Mouse (Mus musculus): ENCODE data around the gene Myo10. TPM values are rescaled to one million over a fixed set of nuclear protein-coding genes. Genes with fewer than 3 reads are reported as not detected.

The Myo10 gene
- polyA plus RNA-seq, 1 experiment = 32.8 TPM

DNA sequence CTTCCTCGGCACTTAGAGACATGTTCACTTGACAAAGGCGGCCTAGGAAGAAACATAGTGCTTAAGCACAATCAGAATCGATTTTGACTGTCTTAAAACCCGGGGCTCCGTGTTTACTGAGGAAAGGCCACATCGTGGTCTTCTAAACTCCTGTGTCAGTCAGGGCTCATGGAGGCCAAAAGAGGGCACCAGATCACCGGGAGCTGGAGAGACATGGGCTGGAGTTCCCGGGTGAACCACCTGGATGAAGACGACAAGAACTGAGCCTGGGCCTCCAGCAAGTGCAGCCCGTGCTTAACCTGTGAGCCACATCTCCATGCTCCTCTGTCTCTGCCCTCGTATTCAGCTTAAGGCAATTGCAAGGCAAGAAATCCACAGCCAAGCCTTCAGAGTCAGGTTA is 71.4 kb downstream of the Myo10 start:
- no peak overlapping the region for H3K27ac ChIP-seq (ENCODE audit: insufficient read depth, low read length)
- no peaks in the 10 kb centered on the region for H3K4me1 ChIP-seq (ENCODE audit: control insufficient read depth, insufficient read depth, low read length)

DNA sequence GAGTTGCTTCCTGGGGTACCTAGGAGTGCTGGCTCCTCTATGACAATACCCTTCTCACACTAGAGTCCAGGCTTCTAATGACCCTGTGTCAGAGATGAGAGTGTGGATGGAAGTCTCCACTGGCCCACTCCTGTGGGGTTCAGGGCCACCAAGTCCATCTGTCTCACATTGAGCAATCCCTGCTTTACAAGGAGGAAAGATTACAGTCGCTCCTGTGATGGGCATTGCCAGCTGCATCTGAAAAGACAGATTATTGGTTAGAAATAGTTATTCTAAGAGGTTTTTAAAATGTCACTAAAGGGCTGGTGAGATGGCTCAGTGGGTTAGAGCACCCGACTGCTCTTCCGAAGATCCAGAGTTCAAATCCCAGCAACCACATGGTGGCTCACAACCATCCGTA is 72.4 kb downstream of the Myo10 start:
- Histone ChIP-seq H3K4me1 (ENCODE audit: control insufficient read depth, insufficient read depth, low read length) (no peaks in the 10 kb centered on the region), H3K4me3 (ENCODE audit: insufficient read depth, low read length) (no peak overlapping the region), H3K27ac (ENCODE audit: insufficient read depth, low read length) (no peak overlapping the region)
- TF ChIP-seq POLR2A (IDR thresholded peaks at IDR 0.05; ENCODE audit: extremely low read depth, insufficient read depth, low read length) = no peak
- TF ChIP-seq CTCF (IDR thresholded peaks at IDR 0.05; ENCODE audit: extremely low read depth, insufficient read depth, low read length) = no peak

More for the DNA sequence above, 71.4 kb downstream of the Myo10 start:
- no peak overlapping the region for H3K4me3 ChIP-seq (ENCODE audit: insufficient read depth, low read length)
- TF ChIP-seq CTCF (IDR thresholded peaks at IDR 0.05; ENCODE audit: extremely low read depth, insufficient read depth, low read length) (no peak), POLR2A (IDR thresholded peaks at IDR 0.05; ENCODE audit: extremely low read depth, insufficient read depth, low read length) (no peak)

DNA sequence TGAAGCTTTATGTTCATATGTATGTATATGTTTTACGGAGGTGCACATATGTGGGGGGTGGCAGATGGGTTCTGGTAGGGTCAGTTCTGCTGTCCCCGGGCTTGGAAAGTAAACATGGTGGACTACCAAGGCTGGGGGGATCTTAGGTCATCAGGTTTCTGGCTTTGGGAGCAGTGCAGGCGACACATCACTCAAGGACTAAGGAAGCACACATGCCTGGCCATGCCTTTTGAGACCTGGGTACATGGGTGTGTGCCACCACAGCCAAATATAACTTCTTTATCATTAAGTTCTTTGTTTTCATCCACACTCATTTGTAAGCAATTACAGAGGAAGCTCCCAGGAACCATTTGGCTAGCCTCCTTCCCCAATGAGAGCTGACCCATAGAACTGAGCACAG is 72.9 kb downstream of the Myo10 start:
- TF ChIP-seq CTCF (IDR thresholded peaks at IDR 0.05; ENCODE audit: extremely low read depth, insufficient read depth, low read length) (no peak), POLR2A (IDR thresholded peaks at IDR 0.05; ENCODE audit: extremely low read depth, insufficient read depth, low read length) (no peak)
- Histone ChIP-seq H3K27ac (ENCODE audit: insufficient read depth, low read length) (no peak overlapping the region), H3K4me3 (ENCODE audit: insufficient read depth, low read length) (no peak overlapping the region), H3K4me1 (ENCODE audit: control insufficient read depth, insufficient read depth, low read length) (no peaks in the 10 kb centered on the region)

DNA sequence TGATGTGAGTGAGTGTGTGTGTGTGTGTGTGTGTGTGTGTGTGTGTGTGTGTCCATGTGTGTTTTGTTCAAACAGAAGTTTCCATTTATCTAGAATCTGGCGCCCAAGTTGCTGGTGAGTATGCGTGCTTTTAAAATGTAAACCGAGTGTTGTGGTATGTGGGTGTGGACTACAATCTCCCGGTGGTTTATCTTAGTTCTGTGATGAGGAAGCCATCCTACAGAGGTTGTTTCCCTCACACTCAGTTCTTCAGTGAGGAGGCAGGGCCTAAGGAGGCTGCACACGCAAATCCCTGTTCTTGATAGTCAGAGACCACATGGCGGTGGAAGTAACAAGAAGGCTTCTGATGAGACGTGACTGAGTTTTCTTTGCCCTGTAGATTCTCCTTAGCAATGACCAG is 73.6 kb downstream of the Myo10 start:
- TF ChIP-seq POLR2A (IDR thresholded peaks at IDR 0.05; ENCODE audit: extremely low read depth, insufficient read depth, low read length) = no peak
- TF ChIP-seq CTCF (IDR thresholded peaks at IDR 0.05; ENCODE audit: extremely low read depth, insufficient read depth, low read length) = no peak
- H3K4me1 ChIP-seq (ENCODE audit: control insufficient read depth, insufficient read depth, low read length) = no peaks in the 10 kb centered on the region
- H3K27ac ChIP-seq (ENCODE audit: insufficient read depth, low read length) = no peak overlapping the region
- H3K4me3 ChIP-seq (ENCODE audit: insufficient read depth, low read length) = no peak overlapping the region

DNA sequence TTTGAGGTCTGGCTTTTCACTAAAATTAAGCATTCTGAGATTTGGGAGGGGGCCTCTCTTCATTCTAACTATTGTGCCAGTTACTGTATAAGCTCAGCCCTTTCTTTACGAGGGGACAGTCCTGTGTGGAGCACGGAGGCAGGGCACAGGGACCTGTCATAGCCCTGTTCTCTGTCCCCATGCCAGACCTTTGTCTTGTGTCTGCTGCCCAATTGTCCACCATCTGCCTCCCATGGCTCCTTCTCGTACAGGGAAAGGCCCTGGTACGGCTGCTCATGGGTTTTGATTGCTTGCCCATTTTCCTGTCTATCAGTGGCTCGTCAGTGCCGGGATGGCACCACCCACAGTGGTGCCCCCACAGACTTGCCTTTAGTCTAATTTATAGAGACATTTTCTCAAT is 74.3 kb downstream of the Myo10 start:
- H3K27ac ChIP-seq (ENCODE audit: insufficient read depth, low read length) = no peak overlapping the region
- no peaks in the 10 kb centered on the region for H3K4me1 ChIP-seq (ENCODE audit: control insufficient read depth, insufficient read depth, low read length)
- H3K4me3 ChIP-seq (ENCODE audit: insufficient read depth, low read length) = no peak overlapping the region
- TF ChIP-seq CTCF (IDR thresholded peaks at IDR 0.05; ENCODE audit: extremely low read depth, insufficient read depth, low read length) (no peak), POLR2A (IDR thresholded peaks at IDR 0.05; ENCODE audit: extremely low read depth, insufficient read depth, low read length) (no peak)

DNA sequence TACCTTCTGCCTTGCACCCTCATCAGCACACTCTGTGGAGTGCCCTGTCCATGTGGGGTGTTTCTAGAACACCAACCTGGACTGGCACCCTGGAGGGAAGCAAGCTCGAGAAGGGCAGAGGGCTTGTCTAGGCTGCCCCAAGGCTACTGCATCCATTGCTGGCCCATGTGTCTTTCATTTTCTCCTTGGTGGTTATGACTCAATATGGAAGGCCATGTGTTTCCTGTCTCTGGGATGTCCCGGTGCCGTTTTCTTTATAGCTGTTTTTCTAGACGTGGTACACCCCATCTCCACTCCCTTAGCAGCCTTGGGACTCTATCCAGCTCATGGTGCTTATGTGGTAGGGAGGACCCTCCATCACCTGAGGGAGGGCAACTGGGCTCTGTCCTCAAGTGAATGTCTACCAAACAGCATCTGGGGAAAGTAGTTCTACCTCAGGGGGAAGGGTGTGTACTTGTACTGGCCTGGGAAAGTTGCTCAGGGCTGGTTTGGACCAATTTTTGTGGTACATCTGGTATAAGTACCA is 76.8 kb downstream of the Myo10 start:
- no peaks in the 10 kb centered on the region for H3K4me1 ChIP-seq (ENCODE audit: control insufficient read depth, insufficient read depth, low read length)
- H3K4me3 ChIP-seq (ENCODE audit: insufficient read depth, low read length) = no peak overlapping the region
- TF ChIP-seq CTCF (IDR thresholded peaks at IDR 0.05; ENCODE audit: extremely low read depth, insufficient read depth, low read length) (no peak), POLR2A (IDR thresholded peaks at IDR 0.05; ENCODE audit: extremely low read depth, insufficient read depth, low read length) (no peak)
- no peak overlapping the region for H3K27ac ChIP-seq (ENCODE audit: insufficient read depth, low read length)

DNA sequence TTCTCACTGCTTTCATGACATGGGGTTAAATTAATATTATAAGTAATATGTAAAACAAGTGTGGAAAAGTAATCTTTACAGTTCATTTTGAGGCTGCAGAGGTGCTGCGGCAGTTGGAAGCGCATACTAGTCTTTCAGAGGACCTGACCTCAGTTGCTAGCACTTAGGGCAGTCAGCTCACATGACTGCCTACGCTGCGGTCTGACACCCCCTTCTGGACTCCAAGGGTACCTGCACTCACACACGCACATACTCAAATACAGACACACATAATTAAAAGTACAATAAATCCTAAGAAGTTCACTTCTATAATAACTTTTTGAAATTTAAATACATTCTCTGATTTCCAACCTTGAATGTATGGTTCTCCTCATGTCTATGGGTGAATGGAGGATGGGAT is 80.3 kb downstream of the Myo10 start:
- Histone ChIP-seq H3K4me3 (ENCODE audit: insufficient read depth, low read length) (no peak overlapping the region), H3K4me1 (ENCODE audit: control insufficient read depth, insufficient read depth, low read length) (no peaks in the 10 kb centered on the region), H3K27ac (ENCODE audit: insufficient read depth, low read length) (no peak overlapping the region)
- TF ChIP-seq CTCF (IDR thresholded peaks at IDR 0.05; ENCODE audit: extremely low read depth, insufficient read depth, low read length) = no peak
- no peak for TF ChIP-seq POLR2A (IDR thresholded peaks at IDR 0.05; ENCODE audit: extremely low read depth, insufficient read depth, low read length)

DNA sequence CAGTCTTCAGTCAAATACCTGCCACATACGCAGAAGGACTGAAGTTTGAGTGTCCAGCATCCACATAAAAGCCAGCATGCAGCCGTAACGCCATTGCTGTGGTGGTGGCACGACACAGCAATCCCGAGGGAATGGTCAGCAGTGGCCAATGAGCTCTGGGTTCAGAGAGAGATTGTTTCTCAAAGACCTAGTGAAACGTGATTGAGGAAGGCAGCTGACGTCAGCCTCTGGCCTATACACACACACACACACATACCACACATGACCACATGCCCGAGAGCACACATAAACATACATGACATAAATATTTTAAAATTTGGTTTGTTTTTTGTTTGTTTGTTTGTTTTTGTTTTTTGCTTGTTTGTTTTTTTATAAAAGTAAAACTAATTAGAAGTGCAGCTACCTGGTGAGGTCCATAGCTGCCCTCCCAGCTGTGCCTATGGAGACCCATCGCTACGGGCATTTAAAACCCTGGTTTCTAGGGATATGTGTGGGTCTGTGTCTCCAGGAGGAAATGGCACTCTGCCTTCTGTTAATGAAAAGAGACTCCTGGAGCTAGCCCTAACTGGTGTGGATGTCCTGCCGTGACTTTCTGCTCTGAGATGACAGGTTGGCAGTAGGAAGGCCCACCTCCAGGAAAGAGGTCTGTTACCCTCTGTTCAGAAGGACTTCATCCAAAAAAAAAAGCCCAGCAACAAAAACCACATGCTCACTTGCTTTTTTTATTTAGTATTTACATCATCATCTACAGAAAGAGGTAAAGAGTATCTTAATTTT is 82.7 kb downstream of the Myo10 start:
- H3K4me3 ChIP-seq (ENCODE audit: insufficient read depth, low read length) = no peak overlapping the region
- H3K4me1 ChIP-seq (ENCODE audit: control insufficient read depth, insufficient read depth, low read length) = no peaks in the 10 kb centered on the region
- TF ChIP-seq POLR2A (IDR thresholded peaks at IDR 0.05; ENCODE audit: extremely low read depth, insufficient read depth, low read length) (no peak), CTCF (IDR thresholded peaks at IDR 0.05; ENCODE audit: extremely low read depth, insufficient read depth, low read length) (no peak)
- no peak overlapping the region for H3K27ac ChIP-seq (ENCODE audit: insufficient read depth, low read length)

DNA sequence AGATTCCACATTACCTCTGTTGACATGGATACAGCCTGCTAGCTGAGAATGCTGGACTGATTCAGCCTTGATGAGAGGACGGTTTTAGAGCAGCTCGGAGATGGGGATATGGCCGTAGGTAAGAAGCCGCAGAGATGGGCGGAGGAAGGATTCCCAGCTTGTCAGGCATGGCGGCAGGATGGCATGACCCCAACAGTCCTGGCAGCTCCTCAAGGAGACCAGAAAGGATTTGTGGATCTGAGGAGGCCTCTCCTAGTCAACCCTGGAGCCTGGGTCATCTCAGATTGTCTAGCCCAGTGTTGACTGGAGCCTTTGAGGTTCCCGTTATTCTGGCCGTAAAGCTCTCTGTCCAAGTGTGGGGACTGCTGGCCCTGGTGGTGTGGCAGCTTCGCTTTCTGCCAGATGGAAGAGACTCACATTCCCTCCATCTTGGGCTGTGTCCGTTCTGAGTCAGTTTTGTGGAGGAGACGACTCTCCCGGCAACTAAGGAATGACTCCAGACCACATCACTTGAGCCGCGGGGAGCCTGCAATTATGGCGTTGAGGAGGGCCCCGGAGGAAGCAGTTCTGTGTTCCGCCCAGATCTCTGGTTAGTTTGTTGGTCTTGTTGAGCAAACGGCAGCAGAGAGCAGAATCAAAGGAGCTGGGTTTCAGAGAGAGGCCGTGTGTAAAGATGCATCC is 84.7 kb downstream of the Myo10 start:
- Histone ChIP-seq H3K27ac (ENCODE audit: insufficient read depth, low read length) (no peak overlapping the region), H3K4me3 (ENCODE audit: insufficient read depth, low read length) (no peak overlapping the region), H3K4me1 (ENCODE audit: control insufficient read depth, insufficient read depth, low read length) (no peaks in the 10 kb centered on the region)
- no peak for TF ChIP-seq POLR2A (IDR thresholded peaks at IDR 0.05; ENCODE audit: extremely low read depth, insufficient read depth, low read length)
- no peak for TF ChIP-seq CTCF (IDR thresholded peaks at IDR 0.05; ENCODE audit: extremely low read depth, insufficient read depth, low read length)

DNA sequence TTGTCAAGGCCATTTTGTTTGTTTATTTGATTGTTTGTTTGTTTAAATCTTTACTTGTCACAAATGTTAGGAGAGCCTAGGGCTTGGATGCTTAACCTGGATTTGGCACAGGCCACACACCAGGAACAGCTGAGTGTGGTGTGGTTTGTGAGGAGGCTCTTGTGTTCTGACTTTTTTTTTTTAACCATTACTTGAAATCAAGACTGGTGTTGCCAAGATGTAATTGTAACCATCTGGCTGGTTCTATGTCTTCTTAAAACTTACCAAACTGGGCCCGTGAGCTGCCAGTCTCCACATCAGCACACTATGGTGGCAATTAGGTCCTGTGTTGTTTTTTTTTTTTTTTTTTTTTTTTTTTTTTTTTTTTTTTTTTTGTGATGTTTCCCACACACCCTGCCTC is 85.6 kb downstream of the Myo10 start:
- no peak overlapping the region for H3K4me3 ChIP-seq (ENCODE audit: insufficient read depth, low read length)
- no peaks in the 10 kb centered on the region for H3K4me1 ChIP-seq (ENCODE audit: control insufficient read depth, insufficient read depth, low read length)
- H3K27ac ChIP-seq (ENCODE audit: insufficient read depth, low read length) = no peak overlapping the region
- no peak for TF ChIP-seq POLR2A (IDR thresholded peaks at IDR 0.05; ENCODE audit: extremely low read depth, insufficient read depth, low read length)
- no peak for TF ChIP-seq CTCF (IDR thresholded peaks at IDR 0.05; ENCODE audit: extremely low read depth, insufficient read depth, low read length)

All from cortical plate, adult 2 months (tissue).